In genomic region chr7:25269545-25270271, GRCm38 (mm10) we compare ENCODE assay signal across 8 mouse cellular contexts. TPM values are rescaled to one million over a fixed set of nuclear protein-coding genes. Genes with fewer than 3 reads are reported as not detected.
DNase-seq lines count a peak whose midpoint lies in the region; ATAC-seq and TF ChIP-seq lines count a peak whose summit lies in the region.

No protein-coding gene starts in this region.

- no peaks in the 10 kb centered on the region for H3K36me3 ChIP-seq in lung, postnatal 0 days (ENCODE audit: insufficient read depth, low read length)
- peaks cover 35% of the 10 kb centered on the region for H3K36me3 ChIP-seq in heart, embryonic 10.5 days
- H3K36me3 ChIP-seq in limb, embryonic 13.5 days: peaks cover 37% of the 10 kb centered on the region

- H3K4me2 ChIP-seq in lung, postnatal 0 days (replicated peaks; ENCODE audit: low read depth, low read length): peak overlapping the region; percentile 87
- peak overlapping the region; percentile 74 for H3K4me2 ChIP-seq in limb, embryonic 13.5 days (replicated peaks)

- no peak for TF ChIP-seq CTCF in lung, postnatal 0 days (IDR thresholded peaks at IDR 0.05)

- H3K4me1 ChIP-seq in lung, postnatal 0 days (ENCODE audit: insufficient read depth, low read depth, low read length): peaks cover 16% of the 10 kb centered on the region
- H3K4me1 ChIP-seq in heart, embryonic 10.5 days: peaks cover 58% of the 10 kb centered on the region
- H3K4me1 ChIP-seq in limb, embryonic 13.5 days: peaks cover 40% of the 10 kb centered on the region

- H3K27ac ChIP-seq in lung, postnatal 0 days (ENCODE audit: low read length): peak overlapping the region; percentile 89
- no peak overlapping the region for H3K27ac ChIP-seq in heart, embryonic 10.5 days
- H3K27ac ChIP-seq in limb, embryonic 13.5 days: no peak overlapping the region; the same call in 1 of the 2 replicates

- H3K9ac ChIP-seq in lung, postnatal 0 days (replicated peaks; ENCODE audit: low read depth): no peak overlapping the region
- peak overlapping the region; percentile 78 for H3K9ac ChIP-seq in limb, embryonic 13.5 days

- no peaks in the 10 kb centered on the region for H3K9me3 ChIP-seq in lung, postnatal 0 days (ENCODE audit: low read length)
- no peaks in the 10 kb centered on the region for H3K9me3 ChIP-seq in heart, embryonic 10.5 days
- H3K9me3 ChIP-seq in limb, embryonic 13.5 days: no peaks in the 10 kb centered on the region

- ATAC-seq in lung, postnatal 0 days: no peak
- no peak for ATAC-seq in limb, embryonic 13.5 days (ENCODE audit: low FRiP score, low read depth)

- no peak for DNase-seq in lung, postnatal 0 days (ENCODE audit: low spot score)
- DNase-seq in lung, postnatal 14 days: no peak
- peak; percentile 69 for DNase-seq in cerebellum, adult 9-11 months
- no peak for DNase-seq in heart, embryonic 10.5 days (ENCODE audit: low spot score)
- DNase-seq in ovary, postnatal 10 days (ENCODE audit: low spot score): peak; percentile 1
- no peak for DNase-seq in retina, embryonic 14.5 days (ENCODE audit: low spot score)
- DNase-seq in T-cell, adult 2 months (ENCODE audit: low spot score): no peak

- H3K4me3 ChIP-seq in lung, postnatal 0 days (ENCODE audit: low read depth, low read length): no peak overlapping the region
- H3K4me3 ChIP-seq in heart, embryonic 10.5 days: peak overlapping the region; percentile 87; the same call in 1 of the 2 replicates
- H3K4me3 ChIP-seq in limb, embryonic 13.5 days: peak overlapping the region; percentile 75

- TF ChIP-seq EP300 in lung, postnatal 0 days (IDR thresholded peaks at IDR 0.05): no peak

- no peaks in the 10 kb centered on the region for H3K27me3 ChIP-seq in lung, postnatal 0 days (replicated peaks; ENCODE audit: insufficient read depth, low read length)
- no peaks in the 10 kb centered on the region for H3K27me3 ChIP-seq in heart, embryonic 10.5 days (ENCODE audit: insufficient read depth, poor library complexity, severe bottlenecking)
- no peaks in the 10 kb centered on the region for H3K27me3 ChIP-seq in limb, embryonic 13.5 days

- WGBS in lung, postnatal 0 days: 82% methylated on average over 8 of the region's 8 CpGs
- WGBS in heart, embryonic 10.5 days: 79% methylated on average over 8 of the region's 8 CpGs
- 88% methylated on average over 8 of the region's 8 CpGs for WGBS in limb, embryonic 13.5 days

RNA-seq across cellular contexts. Expression of gene Cic, which starts 2.2 kb away (rescaled TPM):
- 26.5 and 31.9 TPM in 2 replicates for polyA plus RNA-seq in lung, postnatal 0 days (2015; fragmentation: Nextera tagmentation; extraction: Ambion mirVana)
- 17.0 and 28.7 TPM in 2 replicates for polyA plus RNA-seq in heart, embryonic 10.5 days (2016; fragmentation: Nextera tagmentation; extraction: Ambion mirVana)
- polyA plus RNA-seq in limb, embryonic 13.5 days (2015; fragmentation: Nextera tagmentation; extraction: Ambion mirVana): 40.9 and 43.6 TPM in 2 replicates

RNA-seq across cellular contexts. Expression of gene Erf, which starts 19.1 kb away (rescaled TPM):
- 8.7 and 10.3 TPM in 2 replicates for polyA plus RNA-seq in lung, postnatal 0 days (2015; fragmentation: Nextera tagmentation; extraction: Ambion mirVana)
- 9.2 and 17.9 TPM in 2 replicates for polyA plus RNA-seq in heart, embryonic 10.5 days (2016; fragmentation: Nextera tagmentation; extraction: Ambion mirVana)
- 25.6 and 26.6 TPM in 2 replicates for polyA plus RNA-seq in limb, embryonic 13.5 days (2015; fragmentation: Nextera tagmentation; extraction: Ambion mirVana)

RNA-seq across cellular contexts. Expression of gene Pafah1b3, which starts 28.1 kb away (rescaled TPM):
- polyA plus RNA-seq in lung, postnatal 0 days (2015; fragmentation: Nextera tagmentation; extraction: Ambion mirVana): 83.8 and 87.1 TPM in 2 replicates
- 147 and 189 TPM in 2 replicates for polyA plus RNA-seq in heart, embryonic 10.5 days (2016; fragmentation: Nextera tagmentation; extraction: Ambion mirVana)
- polyA plus RNA-seq in limb, embryonic 13.5 days (2015; fragmentation: Nextera tagmentation; extraction: Ambion mirVana): 281 and 307 TPM in 2 replicates

RNA-seq across cellular contexts. Expression of gene Prr19, which starts 31.5 kb away (rescaled TPM):
- polyA plus RNA-seq in lung, postnatal 0 days (2015; fragmentation: Nextera tagmentation; extraction: Ambion mirVana): not detected in 2 replicates
- polyA plus RNA-seq in heart, embryonic 10.5 days (2016; fragmentation: Nextera tagmentation; extraction: Ambion mirVana): 0.26 and 0.65 TPM in 2 replicates
- 0.91 and 1.1 TPM in 2 replicates for polyA plus RNA-seq in limb, embryonic 13.5 days (2015; fragmentation: Nextera tagmentation; extraction: Ambion mirVana)

RNA-seq across cellular contexts. Expression of gene Gsk3a, which starts 32.1 kb away (rescaled TPM):
- polyA plus RNA-seq in lung, postnatal 0 days (2015; fragmentation: Nextera tagmentation; extraction: Ambion mirVana): 6.7 and 6.8 TPM in 2 replicates
- 8.2 and 11.9 TPM in 2 replicates for polyA plus RNA-seq in heart, embryonic 10.5 days (2016; fragmentation: Nextera tagmentation; extraction: Ambion mirVana)
- polyA plus RNA-seq in limb, embryonic 13.5 days (2015; fragmentation: Nextera tagmentation; extraction: Ambion mirVana): 11.9 and 13.0 TPM in 2 replicates

Comparison
In these comparisons a context has a peak if more than half of its experiments do, and no peak if none do; other contexts are left out.
1. DNase-seq: peak in cerebellum, adult 9-11 months (single experiment) and ovary, postnatal 10 days (single experiment); none in lung, postnatal 0 days (single experiment), lung, postnatal 14 days (single experiment), heart, embryonic 10.5 days (single experiment), retina, embryonic 14.5 days (single experiment) and T-cell, adult 2 months (single experiment).